Mouse (Mus musculus) megakaryocyte, adult 5-6 weeks (primary cell): ENCODE measurements around the gene Sbds. TPM values are rescaled to one million over a fixed set of nuclear protein-coding genes. Genes with fewer than 3 reads are reported as not detected.

Source experiments
- ATAC-seq: 2 replicates; pipeline ENCODE4 v1.8.0; 2016; ENCODE audit warnings: mild to moderate bottlenecking, inconsistent platforms; ENCODE audit not compliant: poor library complexity, severe bottlenecking
- total RNA-seq, 2 experiments: library from RNA; stranded (forward) in 1 of 2; stranded (reverse) in 1 of 2; fragments of 153-499, 151-499 nt in 1 of 2; fragments of 221-1000, 200-1000 nt in 1 of 2; gene quantifications; 2 replicates each; pipeline versions ENCODE4 v1.2.3 to v1.2.4; 2015 to 2017

Gene Sbds
- total RNA-seq, 2 experiments from 2014 or later, result 35.4 to 62.2 TPM

DNA sequence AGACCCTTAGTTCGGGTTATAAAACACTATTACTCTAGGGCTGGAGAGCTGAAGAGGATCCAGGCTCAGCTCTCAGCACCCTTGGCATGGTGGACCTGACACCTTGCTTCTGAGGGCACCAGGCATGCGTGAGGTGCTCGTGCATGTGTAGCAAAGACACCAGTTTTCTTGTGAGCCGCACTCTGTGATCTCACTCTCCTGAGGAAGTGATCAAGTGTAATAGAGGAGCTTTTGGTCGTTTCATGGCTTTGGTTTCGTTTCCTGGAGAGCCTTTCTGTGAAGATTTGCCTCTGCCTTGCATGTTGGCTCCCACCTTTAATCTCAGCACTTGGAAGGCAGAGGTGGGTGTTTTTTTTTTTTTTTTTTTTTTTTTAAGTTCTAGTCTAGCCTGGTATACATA, 50.8 kb downstream of the Sbds start:
- peak; percentile 59 for ATAC-seq

DNA sequence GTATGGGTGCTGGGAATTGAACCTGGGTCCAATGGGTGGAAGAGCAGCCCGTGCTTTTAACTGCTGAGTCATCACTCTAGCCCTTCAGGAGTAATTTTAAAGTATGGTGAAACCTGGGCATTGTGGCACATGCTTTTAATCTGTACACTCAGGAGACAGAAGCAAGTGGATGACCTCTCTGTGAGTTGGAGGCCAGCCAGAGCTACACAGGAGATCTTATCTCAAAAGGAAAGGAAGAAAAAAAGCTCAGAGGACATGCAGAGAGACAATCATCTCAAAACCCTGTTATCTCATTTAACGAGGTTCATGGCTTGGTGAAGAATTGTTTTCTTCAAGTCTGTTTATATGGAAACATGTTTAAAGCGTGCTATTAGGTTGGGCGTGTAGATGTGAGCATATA, 51.4 kb downstream of the Sbds start:
- ATAC-seq, result peak; percentile 14; the same call in 1 of the 2 replicates

- no peak for ATAC-seq
Observed at GRCm38 (mm10) chr5:130200233-130201029, 54.9 kb downstream of the Sbds start.

- no peak for ATAC-seq
Observed at GRCm38 (mm10) chr5:130197981-130198380, 57.3 kb downstream of the Sbds start.

DNA sequence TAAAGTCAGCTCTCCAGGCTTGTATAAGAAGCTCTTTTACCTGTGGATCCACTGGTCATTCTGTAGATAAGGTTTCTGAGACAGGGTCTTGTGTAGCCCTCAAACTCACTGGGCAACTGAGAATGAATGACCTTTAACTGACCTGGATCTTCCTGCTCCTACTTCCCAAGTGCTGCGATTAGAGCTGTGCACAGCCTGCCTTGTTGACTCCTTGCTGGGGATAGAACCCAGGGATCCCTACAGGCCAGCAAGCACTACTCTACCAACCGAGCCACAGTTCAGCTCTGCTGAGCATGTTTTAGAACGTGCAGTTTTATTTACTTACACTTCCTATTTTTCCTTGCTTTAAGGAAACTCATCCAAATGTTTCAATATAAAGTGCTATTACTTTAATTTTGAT, 57.9 kb downstream of the Sbds start:
- no peak for ATAC-seq

- no peak for ATAC-seq
Observed at GRCm38 (mm10) chr5:130196307-130196706, 59.0 kb downstream of the Sbds start.

Other genes starting within 250 kb of the Sbds start
- gene Asl, start 226.3 kb downstream of the Sbds start, total RNA-seq (2015), result 20.2 and 29.5 TPM in 2 replicates
- 21.3 and 25.7 TPM in 2 replicates for gene Asl, start 226.3 kb downstream of the Sbds start, total RNA-seq (2017)
- 49.4 and 54.0 TPM in 2 replicates for gene Crcp, start 226.2 kb downstream of the Sbds start, total RNA-seq (2015)
- gene Crcp, start 226.2 kb downstream of the Sbds start, total RNA-seq (2017), result 48.3 and 53.8 TPM in 2 replicates
- 14.9 and 18.5 TPM in 2 replicates for gene Tpst1, start 182.2 kb downstream of the Sbds start, total RNA-seq (2015)
- gene Tpst1, start 182.2 kb downstream of the Sbds start, total RNA-seq (2017), result 8.2 and 12.4 TPM in 2 replicates
- 1.0 and 1.4 TPM in 2 replicates for gene Kctd7, start 110.7 kb downstream of the Sbds start, total RNA-seq (2015)
- gene Kctd7, start 110.7 kb downstream of the Sbds start, total RNA-seq (2017), result 2.2 and 8.9 TPM in 2 replicates
- 16.8 and 19.0 TPM in 2 replicates for gene Rabgef1, start 83.7 kb downstream of the Sbds start, total RNA-seq (2015)
- gene Rabgef1, start 83.7 kb downstream of the Sbds start, total RNA-seq (2017), result 19.9 and 22.2 TPM in 2 replicates
- gene Tmem248, start 38.4 kb downstream of the Sbds start, total RNA-seq (2015), result 33.7 and 36.5 TPM in 2 replicates
- gene Tmem248, start 38.4 kb downstream of the Sbds start, total RNA-seq (2017), result 35.1 and 38.1 TPM in 2 replicates
- 10.1 and 11.1 TPM in 2 replicates for gene Tyw1, start 89 bp upstream of the Sbds start, total RNA-seq (2015)
- gene Tyw1, start 89 bp upstream of the Sbds start, total RNA-seq (2017), result 24.0 and 24.4 TPM in 2 replicates
- gene Caln1, start 113.9 kb upstream of the Sbds start, total RNA-seq (2015), result not detected in 2 replicates
- gene Caln1, start 113.9 kb upstream of the Sbds start, total RNA-seq (2017), result not detected in 2 replicates
- gene A330070K13Rik, start 129.1 kb upstream of the Sbds start, total RNA-seq (2015), result not detected in 2 replicates
- gene A330070K13Rik, start 129.1 kb upstream of the Sbds start, total RNA-seq (2017), result not detected in 2 replicates